ENCODE assay signal across 8 mouse cellular contexts in genomic region chr19:6334673-6335457, GRCm38 (mm10). TPM values are rescaled to one million over a fixed set of nuclear protein-coding genes. Genes with fewer than 3 reads are reported as not detected.
DNase-seq lines count a peak whose midpoint lies in the region; ATAC-seq lines count a peak whose summit lies in the region.

Gene Men1, plus strand, starts transcription at chr19:6334979.

- peak within 1 kb of the TSS; percentile 82 for H3K4me3 ChIP-seq in hindbrain, embryonic 12.5 days

- DNase-seq in NIH3T3 (ENCODE audit: low read depth): peak; percentile 98
- DNase-seq in cerebellum, postnatal 10 days: peak; percentile 94 to 97
- peak; percentile 92 to 94 for DNase-seq in frontal cortex, postnatal 10 days (ENCODE audit: low spot score in 2 of 2)
- DNase-seq in layer of hippocampus, postnatal 14 days (ENCODE audit: low spot score in 2 of 2): peak; percentile 91 to 98
- DNase-seq in lung, postnatal 14 days: peak; percentile 91
- peak; percentile 93 for DNase-seq in retina, adult 2 months (ENCODE audit: low read depth, low spot score)
- peak; percentile 88 to 92 for DNase-seq in thymus, postnatal 36 days

- WGBS in hindbrain, embryonic 12.5 days: under 1% methylated on average over 43 of the region's 43 CpGs

- H3K4me2 ChIP-seq in hindbrain, embryonic 12.5 days (replicated peaks): peak within 1 kb of the TSS; percentile 97

- H3K4me1 ChIP-seq in hindbrain, embryonic 12.5 days: peaks cover 26% of the 10 kb centered on the region

- peak within 1 kb of the TSS; percentile 94 for H3K9ac ChIP-seq in hindbrain, embryonic 12.5 days

- ATAC-seq in hindbrain, embryonic 12.5 days (ENCODE audit: low FRiP score): peak; percentile 93

- H3K27ac ChIP-seq in hindbrain, embryonic 12.5 days: peak within 1 kb of the TSS; percentile 71

- no peaks in the 10 kb centered on the region for H3K9me3 ChIP-seq in hindbrain, embryonic 12.5 days (replicated peaks)

- H3K27me3 ChIP-seq in hindbrain, embryonic 12.5 days: no peaks in the 10 kb centered on the region

- peaks cover 29% of the 10 kb centered on the region for H3K36me3 ChIP-seq in hindbrain, embryonic 12.5 days

RNA-seq across cellular contexts. Expression of gene Men1, which starts in this region (rescaled TPM):
- 91.5 and 95.8 TPM in 2 replicates for polyA plus RNA-seq in hindbrain, embryonic 12.5 days (2016; fragmentation: Nextera tagmentation; extraction: Ambion mirVana)
- 10 to 100 TPM; 66.4 to 68.2 TPM for total RNA-seq in layer of hippocampus, postnatal 14 days (2021)

Comparison
In these comparisons a context has a peak if more than half of its experiments do, and no peak if none do; other contexts are left out.
1. Peak in every context shown above with its lines: DNase-seq, ATAC-seq, H3K4me3 ChIP-seq and H3K27ac ChIP-seq.